Mouse (Mus musculus) megakaryocyte-erythroid progenitor cell, adult 5-6 weeks (primary cell): ENCODE data around the gene Alg2. TPM values are rescaled to one million over a fixed set of nuclear protein-coding genes. Genes with fewer than 3 reads are reported as not detected.
A peak's percentile ranks its signal among the peaks of the same experiment; 100 is the strongest.

Experiments
- ATAC-seq: replicated peaks from 2 replicates; pipeline ENCODE4 v1.8.0; 2016; ENCODE audit warnings: mild to moderate bottlenecking, inconsistent platforms; ENCODE audit not compliant: severe bottlenecking, poor library complexity, low FRiP score, low TSS enrichment
- total RNA-seq, 2 experiments: library from RNA; stranded (forward) in 1 of 2; stranded (reverse) in 1 of 2; fragments of 200-1000, 215-1000 nt in 1 of 2; fragments of >200 nt in 1 of 2; fragmentation: Nextera tagmentation in 1 of 2; gene quantifications; 2 replicates each; pipeline ENCODE4 v1.2.3; 2014 to 2017

The Alg2 gene
- total RNA-seq, 2 experiments from 2014 or later = 18.3 to 28.5 TPM

- no peak for ATAC-seq
Measured at GRCm38 (mm10) chr4:47473586-47473967, 556 bp downstream of the Alg2 start.

- ATAC-seq = no peak
Measured at GRCm38 (mm10) chr4:47467196-47467595, 6.9 kb downstream of the Alg2 start.

GRCm38 (mm10) chr4:47449586-47450522 lies 24.3 kb downstream of the Alg2 start:
- ATAC-seq = no peak

- no peak for ATAC-seq
Measured at GRCm38 (mm10) chr4:47449116-47449515, 25.0 kb downstream of the Alg2 start.

DNA sequence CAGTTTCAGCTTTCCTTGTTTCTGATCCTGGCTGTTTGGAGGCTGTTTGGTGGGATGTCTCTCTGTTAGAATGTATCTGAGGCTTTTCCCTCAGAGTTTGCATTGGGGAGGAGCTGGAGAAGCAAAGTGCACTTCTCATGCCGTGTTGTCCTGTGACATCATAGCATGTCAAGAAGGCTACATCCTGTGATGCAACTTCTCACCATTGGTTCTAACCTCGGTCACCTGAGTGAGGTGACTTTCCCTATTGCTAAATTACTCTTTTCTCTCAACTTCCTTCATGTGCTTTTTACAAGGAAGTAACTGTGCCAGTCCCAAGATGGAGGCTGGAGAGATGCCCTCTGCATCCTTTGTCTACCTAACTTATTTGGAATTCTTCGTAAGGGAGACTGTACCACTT lies 25.6 kb downstream of the Alg2 start:
- no peak for ATAC-seq

DNA sequence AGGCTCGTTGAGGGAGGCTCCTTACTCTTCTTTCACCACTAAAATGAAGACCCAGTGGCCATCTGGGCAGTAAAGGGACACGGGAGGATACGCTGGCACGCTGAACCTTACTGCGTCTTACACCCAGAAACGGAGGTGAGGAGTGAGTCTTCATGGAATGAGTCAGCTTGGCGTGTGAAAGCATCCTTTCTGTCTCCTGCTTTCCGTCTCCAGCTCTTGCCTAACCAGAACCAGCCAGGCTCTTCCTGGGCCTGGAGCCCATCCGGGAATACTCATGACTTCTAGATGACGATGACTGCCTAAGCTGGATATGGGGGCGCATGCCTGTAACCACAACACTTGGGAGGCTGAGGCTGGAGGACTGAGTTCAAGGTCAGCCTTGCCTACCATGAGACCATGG lies 33.2 kb downstream of the Alg2 start:
- no peak for ATAC-seq

GRCm38 (mm10) chr4:47438956-47439355 lies 35.2 kb downstream of the Alg2 start:
- ATAC-seq = no peak

DNA sequence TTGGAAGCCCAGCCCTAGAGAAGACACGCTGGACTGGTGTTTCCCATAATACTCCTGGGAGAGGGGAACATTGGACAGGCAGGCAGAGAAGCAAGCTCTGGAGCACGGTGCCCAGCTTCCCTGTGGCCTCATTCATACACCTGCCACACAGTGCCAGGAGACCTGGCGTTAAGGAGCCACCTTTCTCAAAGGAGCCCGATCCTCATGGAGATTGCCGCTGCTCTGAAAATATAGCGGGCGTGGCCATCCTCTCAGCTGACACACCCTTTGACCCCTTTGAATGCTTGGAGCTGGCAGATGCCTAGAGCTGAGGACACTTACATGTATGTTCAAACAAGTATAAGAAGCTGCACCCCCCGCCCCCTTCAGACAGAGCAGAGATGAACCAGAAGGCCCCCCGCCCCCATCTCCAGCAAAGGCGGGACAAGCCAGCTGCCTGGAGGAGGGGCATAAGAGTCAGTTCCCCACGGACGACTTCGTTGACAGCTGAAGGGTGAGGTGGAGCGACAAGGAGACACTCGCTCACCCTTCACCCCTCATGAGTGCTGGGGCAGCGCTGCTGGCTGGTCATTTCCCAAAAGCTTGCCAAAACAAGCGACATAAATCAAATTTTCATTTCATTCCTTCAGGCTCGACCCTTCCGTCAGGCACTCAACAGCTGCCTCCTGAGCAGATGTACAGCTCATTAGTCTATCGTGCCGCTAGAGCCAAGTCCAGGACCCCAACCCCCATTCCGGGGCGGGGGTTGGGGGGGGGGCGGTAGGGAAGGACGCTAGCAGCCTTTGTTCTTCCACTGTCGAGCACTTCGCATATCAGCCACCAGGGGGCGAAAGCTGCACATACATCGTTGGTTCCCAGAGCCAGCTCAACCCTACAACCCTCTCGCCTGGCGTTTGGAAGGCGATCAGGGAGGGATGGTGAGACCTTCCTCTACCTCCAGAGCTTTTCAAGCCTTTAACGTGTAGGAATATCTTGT lies 36.5 kb downstream of the Alg2 start:
- ATAC-seq = peak; percentile 82

DNA sequence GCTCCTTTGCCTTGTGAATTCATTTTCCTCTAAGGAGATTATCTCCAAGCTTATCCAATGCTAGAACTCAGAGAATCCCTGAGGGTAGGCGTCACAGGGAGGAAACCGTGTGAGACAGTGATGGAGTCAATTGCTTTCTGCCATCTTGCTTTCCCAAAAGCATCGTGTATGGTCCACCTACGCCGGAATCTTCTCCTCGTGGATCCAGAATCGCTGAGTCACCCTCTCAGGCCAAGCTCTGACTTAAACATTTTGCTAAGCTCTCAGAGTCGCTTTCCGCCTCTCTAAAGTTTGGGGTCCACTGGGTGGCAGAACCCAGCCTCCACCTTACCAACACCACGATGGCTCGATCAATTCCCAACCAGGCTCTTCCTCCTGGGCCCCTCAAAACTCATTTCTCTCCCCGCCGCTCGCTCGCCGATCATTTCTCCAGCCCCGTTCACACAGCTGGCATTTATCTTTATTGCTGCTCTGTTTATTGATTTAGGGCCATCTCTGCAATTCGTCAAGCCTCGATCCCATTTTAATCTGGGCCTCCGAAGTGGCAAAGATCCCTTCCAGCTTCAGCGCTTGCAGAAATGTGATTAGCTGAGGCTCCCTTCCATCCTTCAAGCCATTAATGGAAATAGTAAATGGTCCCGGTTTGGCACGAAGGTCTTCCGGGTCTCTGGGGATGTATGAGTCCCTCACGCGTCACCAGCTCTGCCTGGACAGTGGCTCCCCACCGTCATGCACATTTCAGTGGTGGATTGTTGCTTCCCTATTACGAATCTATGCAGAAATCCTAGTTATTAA lies 38.4 kb downstream of the Alg2 start:
- ATAC-seq = no peak

- no peak for ATAC-seq
Measured at GRCm38 (mm10) chr4:47435131-47435530, 39.0 kb downstream of the Alg2 start.

GRCm38 (mm10) chr4:47432766-47433165 lies 41.4 kb downstream of the Alg2 start:
- no peak for ATAC-seq

DNA sequence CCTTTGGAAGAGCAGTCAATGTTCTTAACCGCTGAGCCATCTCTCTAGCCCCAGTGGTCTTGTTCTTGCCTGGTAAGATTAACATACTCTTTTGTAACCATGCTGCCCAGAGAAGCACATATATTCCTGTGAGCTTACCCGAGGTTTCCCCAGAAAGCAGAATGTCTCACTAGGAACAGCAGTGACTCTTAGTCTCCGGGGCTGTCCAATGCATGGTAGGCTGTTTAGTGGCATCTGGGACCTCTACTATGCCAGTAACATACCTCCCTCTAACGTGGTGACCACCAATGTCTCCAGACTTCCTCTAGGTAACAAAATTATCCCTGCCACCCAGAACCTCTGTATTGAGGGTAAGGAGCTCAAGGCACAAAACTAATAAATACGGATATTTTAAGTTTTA lies 43.1 kb downstream of the Alg2 start:
- ATAC-seq = no peak

DNA sequence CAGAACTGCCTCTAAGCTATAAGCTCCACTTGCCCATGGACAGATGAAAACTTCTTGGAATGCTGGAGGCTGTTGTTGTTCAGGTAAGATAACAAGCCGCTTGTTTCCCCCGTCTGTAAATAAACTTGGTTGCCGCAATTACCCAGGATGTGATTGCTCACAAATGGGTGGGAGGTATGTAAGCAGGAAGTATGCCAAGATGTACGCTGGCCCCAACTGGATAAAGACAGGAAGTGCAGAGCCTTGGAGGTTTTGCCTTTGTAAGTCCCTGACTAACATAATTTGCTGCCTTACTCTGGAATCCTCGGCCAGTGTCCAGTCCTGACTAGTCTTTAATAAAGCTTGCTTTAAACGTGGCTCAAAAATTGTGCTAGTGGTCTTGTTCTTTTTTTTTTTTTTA lies 43.6 kb downstream of the Alg2 start:
- ATAC-seq = no peak

- ATAC-seq = no peak
Measured at GRCm38 (mm10) chr4:47427606-47428005, 46.5 kb downstream of the Alg2 start.

GRCm38 (mm10) chr4:47425247-47425830 lies 48.8 kb downstream of the Alg2 start:
- no peak for ATAC-seq

- ATAC-seq = no peak
Measured at GRCm38 (mm10) chr4:47424376-47424775, 49.8 kb downstream of the Alg2 start.

DNA sequence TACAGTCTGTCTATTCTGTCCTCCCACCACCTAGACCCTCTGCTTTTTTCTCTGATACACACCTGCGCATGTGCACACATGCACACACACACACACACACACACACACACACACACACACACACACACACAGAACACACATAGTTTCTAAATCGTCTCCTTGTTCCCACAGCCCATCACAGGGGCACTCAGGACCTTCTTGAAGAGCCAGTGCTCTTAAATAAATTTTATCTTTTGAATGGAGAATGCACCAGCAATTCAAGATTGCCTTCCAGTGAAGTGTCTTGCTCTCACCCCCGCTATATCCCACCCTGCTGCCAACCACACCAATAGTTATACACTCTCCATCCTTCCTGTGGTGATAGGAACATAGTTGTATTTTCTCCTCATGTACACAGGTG lies 51.2 kb downstream of the Alg2 start:
- ATAC-seq = no peak

DNA sequence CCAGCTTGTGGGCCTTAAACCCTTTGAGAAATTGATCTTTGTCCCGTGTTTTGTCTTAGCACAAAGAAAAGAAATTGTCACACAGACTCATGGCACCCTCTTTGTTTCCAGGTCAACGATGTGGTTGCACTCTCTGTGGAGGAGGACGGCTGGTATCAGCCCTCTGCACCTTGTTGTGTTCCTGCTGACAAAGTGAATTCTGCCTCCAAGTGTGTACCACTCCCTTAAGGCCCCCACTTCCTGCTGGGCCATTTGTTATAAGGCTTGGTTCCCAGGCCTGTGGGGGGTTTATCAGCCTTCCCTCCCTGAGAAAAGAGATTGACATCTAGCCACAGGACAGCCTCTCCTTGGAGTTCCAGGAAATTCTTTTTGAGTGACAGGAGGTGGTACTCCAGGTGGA lies 51.9 kb downstream of the Alg2 start:
- ATAC-seq = peak; percentile 64; the same call in 1 of the 2 replicates

DNA sequence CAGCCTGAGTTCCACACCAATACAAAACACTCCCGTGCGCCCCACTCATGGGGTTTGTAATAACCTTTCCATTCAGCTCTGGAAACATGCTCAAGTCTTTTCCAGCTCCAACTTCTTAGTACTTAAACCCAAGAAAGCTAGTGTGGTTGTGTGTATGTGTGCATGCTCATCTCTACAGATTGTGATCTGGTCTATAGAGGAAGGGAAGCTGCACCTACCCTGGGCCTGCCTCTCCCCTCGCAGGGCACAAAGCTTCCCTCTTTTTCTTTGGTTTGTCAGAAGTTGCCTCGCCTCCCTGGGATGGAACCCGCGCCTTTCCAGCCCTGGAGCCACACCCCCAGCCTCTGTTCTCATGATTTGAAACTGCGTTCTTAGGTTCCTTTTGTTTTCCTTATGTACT lies 53.9 kb downstream of the Alg2 start:
- ATAC-seq = no peak
